Mouse (Mus musculus) hindbrain, embryonic 11.5 days (tissue): ENCODE measurements around the gene Prkar1a. TPM values are rescaled to one million over a fixed set of nuclear protein-coding genes. Genes with fewer than 3 reads are reported as not detected.

Experiments used
- ATAC-seq: fragments of 200-750 bp; cut with Nextera tagmentation; 2 replicates; pipeline ENCODE4 v1.8.0; 2017; ENCODE audit warnings: mild to moderate bottlenecking, moderate TSS enrichment, moderate library complexity; ENCODE audit not compliant: low FRiP score
- DNase-seq: peaks from one replicate; pipeline ENCODE4 v3.0.0-alpha.2; 2015; ENCODE audit warnings: low spot score
- H3K27ac ChIP-seq: fragments of 300-500 bp; sonication (generic); 2 replicates; pipeline ENCODE4 v1.5.1; 2014; ENCODE audit warnings: mild to moderate bottlenecking, low read depth, low read length
- H3K27me3 ChIP-seq: fragments of 300-500 bp; sonication (generic); 2 replicates; pipeline ENCODE4 v1.6.1; 2014; ENCODE audit warnings: mild to moderate bottlenecking, low read length, moderate library complexity, mixed read lengths; ENCODE audit not compliant: control insufficient read depth, insufficient read depth
- H3K36me3 ChIP-seq: fragments of 300-500 bp; sonication (generic); 2 replicates; pipeline ENCODE4 v1.6.1; 2014; ENCODE audit warnings: mild to moderate bottlenecking, low read length, moderate library complexity, mixed read lengths; ENCODE audit not compliant: control insufficient read depth, insufficient read depth
- H3K4me1 ChIP-seq: fragments of 300-500 bp; sonication (generic); replicated peaks from 2 replicates; pipeline ENCODE4 v1.6.1; 2014; ENCODE audit warnings: low read length, mixed read lengths; ENCODE audit not compliant: control insufficient read depth, insufficient read depth
- H3K4me2 ChIP-seq: fragments of 300-500 bp; sonication (generic); replicated peaks from 2 replicates; pipeline ENCODE4 v1.6.1; 2014; ENCODE audit warnings: mild to moderate bottlenecking, low read depth, low read length
- H3K4me3 ChIP-seq: fragments of 300-500 bp; sonication (generic); 2 replicates; pipeline ENCODE4 v1.5.1; 2014; ENCODE audit warnings: low read depth, low read length
- H3K9ac ChIP-seq: fragments of 300-500 bp; sonication (generic); 2 replicates; pipeline ENCODE4 v1.6.1; 2014; ENCODE audit warnings: low read depth, low read length
- H3K9me3 ChIP-seq: fragments of 300-500 bp; sonication (generic); 2 replicates; pipeline ENCODE4 v1.6.1; 2016; ENCODE audit warnings: low read length; ENCODE audit not compliant: control insufficient read depth
- WGBS: fragments of 180-500 bp; shearing (Covaris S2); extraction: QIAGEN DNeasy Blood & Tissue Kit; methylation state at CpG from one replicate; pipeline ENCODE4 v1.1.7; 2014; 5-methylcytosine and 5-hydroxymethylcytosine counted together
- polyA plus RNA-seq: library from polyadenylated mRNA; unstranded; fragments of >200 nt; fragmentation: Nextera tagmentation; extraction: Ambion mirVana; gene quantifications from 2 replicates; pipeline ENCODE4 v1.2.1, GENCODE M21; 2014

Gene Prkar1a
- polyA plus RNA-seq, 1 experiment from 2014 or later: 411 TPM

DNA sequence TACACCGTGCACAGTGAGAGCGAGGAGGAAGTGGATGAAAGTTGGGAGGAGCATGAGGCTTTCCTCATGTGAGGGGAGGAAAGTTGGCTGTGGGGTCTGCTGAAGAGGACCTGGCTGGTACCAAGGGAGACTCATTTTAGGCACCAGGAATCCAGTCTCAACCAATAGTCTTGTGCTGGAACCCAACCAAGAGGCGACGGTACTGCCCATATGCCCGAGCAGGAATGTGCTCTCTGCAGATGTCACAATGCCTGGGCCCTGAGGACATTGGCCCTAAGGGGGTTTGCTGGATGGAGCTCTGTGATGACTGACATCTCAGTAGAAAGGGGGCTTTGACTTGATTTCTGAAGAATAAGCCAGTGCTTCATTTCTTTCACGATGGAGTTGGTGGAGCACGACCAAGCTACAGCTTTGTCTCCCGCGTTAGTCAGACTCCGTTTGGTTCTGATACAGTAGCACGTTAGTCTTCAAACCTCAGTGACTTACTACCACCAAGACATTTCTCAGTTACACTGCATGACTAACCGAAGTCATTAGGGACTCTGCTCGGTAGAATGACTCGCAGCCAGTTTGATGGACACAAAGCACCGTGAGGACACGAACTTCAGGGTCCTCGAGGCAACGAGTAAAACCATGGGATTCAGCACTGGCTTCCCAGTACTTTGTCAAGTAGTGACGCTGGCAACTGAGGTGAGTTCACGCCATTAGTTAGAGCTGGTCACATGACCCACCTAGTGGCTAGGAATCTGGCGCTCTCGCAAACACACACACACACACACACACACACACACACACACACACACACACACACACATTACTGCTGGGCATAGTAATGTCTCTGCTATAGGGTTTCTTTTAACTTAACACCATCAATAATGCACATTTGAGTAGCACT, 55.4 kb downstream of the Prkar1a start:
- Histone ChIP-seq H3K9me3 (no peaks in the 10 kb centered on the region), H3K4me2 (no peak overlapping the region), H3K36me3 (no peaks in the 10 kb centered on the region), H3K27me3 (no peaks in the 10 kb centered on the region), H3K4me3 (no peak overlapping the region), H3K4me1 (0 out of 2 replicates have a peak, but pooled peaks cover 3% of the 10 kb centered on the region), H3K27ac (no peak overlapping the region), H3K9ac (no peak overlapping the region)
- no peak for DNase-seq
- 89% methylated on average over 22 of the region's 22 CpGs for WGBS
- no peak for ATAC-seq

DNA sequence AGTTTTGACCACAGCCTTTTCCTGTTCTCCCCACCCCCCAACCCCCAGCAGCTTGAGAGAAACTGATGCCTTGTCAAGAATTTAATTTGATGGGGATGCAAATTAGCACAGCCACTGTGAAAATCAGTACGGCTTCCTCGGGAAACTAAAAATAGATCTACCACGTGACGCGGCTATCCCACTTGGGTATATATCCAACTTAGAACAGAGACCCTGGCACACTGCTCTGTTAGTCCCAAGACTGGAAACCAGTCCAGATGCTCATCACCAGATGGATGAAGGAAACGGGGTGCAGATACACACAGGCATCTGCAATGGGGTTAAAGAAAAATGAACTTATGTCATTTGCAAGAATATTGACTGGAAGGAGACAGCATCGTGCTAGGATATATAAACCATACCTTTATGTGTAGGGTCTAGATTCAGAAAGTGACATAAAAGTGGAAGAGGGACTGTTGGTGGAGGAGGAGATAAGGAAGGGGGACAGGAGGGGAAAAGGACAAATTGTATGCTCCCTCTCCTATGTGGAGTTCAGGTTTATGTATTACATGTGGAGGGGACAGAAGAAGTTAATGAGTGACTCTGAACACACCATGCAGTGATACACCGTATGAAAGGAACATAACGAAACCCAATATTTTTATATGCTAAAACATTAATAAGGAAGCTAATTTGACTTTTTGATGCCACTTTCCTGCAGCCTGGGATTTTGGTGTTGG, 56.3 kb downstream of the Prkar1a start:
- Histone ChIP-seq H3K4me1 (0 out of 2 replicates have a peak, but pooled peaks cover 3% of the 10 kb centered on the region), H3K36me3 (no peaks in the 10 kb centered on the region), H3K9ac (no peak overlapping the region), H3K4me3 (no peak overlapping the region), H3K27me3 (no peaks in the 10 kb centered on the region), H3K9me3 (no peaks in the 10 kb centered on the region), H3K27ac (no peak overlapping the region), H3K4me2 (no peak overlapping the region)
- DNase-seq: no peak
- WGBS: 84% methylated on average over 9 of the region's 9 CpGs
- no peak for ATAC-seq

DNA sequence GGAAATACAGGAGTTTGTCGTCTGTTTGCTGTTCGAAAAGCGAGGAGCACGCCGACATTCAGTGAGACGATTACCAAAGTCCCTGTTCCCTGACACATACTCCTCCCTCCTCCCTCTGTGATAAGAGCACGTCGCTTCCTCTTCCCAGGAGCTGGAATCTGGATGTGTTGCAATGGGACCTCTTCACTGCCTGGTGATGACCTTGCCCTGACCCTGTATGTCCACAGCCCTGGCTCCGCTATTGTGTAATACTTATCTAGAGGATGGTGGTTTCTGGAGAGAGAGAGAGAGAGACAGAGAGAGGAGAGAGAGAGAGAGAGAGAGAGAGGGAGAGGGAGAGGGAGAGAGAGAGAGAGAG, 56.8 kb downstream of the Prkar1a start:
- H3K36me3 ChIP-seq: no peaks in the 10 kb centered on the region
- no peaks in the 10 kb centered on the region for H3K27me3 ChIP-seq
- ATAC-seq (no peak), DNase-seq (no peak)
- WGBS: 73% methylated on average over 9 of the region's 9 CpGs
- no peak overlapping the region for H3K27ac ChIP-seq
- H3K4me3 ChIP-seq: no peak overlapping the region
- H3K4me1 ChIP-seq: 0 out of 2 replicates have a peak, but pooled peaks cover 3% of the 10 kb centered on the region
- H3K9ac ChIP-seq: no peak overlapping the region
- no peaks in the 10 kb centered on the region for H3K9me3 ChIP-seq
- no peak overlapping the region for H3K4me2 ChIP-seq

DNA sequence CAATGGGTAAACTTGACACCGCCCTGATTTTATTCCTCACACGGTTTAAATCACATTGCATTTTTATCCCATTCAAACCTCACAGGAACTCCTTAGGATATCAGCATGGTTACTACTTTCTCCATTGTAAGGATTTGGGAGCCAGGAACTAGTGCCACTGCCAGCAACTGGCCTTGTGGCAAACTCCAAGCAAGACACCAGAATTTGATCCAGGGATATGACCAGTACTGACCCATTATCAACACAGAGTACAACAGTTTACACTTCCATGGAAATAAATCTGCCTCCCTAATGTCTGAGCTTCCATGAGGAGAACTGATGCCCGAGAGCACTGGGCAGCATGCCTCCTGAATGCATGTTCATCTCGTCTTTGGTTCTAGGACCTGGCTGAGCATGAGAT, 57.4 kb downstream of the Prkar1a start:
- H3K9me3 ChIP-seq: no peaks in the 10 kb centered on the region
- no peaks in the 10 kb centered on the region for H3K27me3 ChIP-seq
- H3K4me3 ChIP-seq: no peak overlapping the region
- WGBS: 81% methylated on average over 4 of the region's 4 CpGs
- DNase-seq (no peak), ATAC-seq (no peak)
- 0 out of 2 replicates have a peak, but pooled peaks cover 3% of the 10 kb centered on the region for H3K4me1 ChIP-seq
- no peak overlapping the region for H3K9ac ChIP-seq
- no peaks in the 10 kb centered on the region for H3K36me3 ChIP-seq
- H3K4me2 ChIP-seq: no peak overlapping the region
- no peak overlapping the region for H3K27ac ChIP-seq

DNA sequence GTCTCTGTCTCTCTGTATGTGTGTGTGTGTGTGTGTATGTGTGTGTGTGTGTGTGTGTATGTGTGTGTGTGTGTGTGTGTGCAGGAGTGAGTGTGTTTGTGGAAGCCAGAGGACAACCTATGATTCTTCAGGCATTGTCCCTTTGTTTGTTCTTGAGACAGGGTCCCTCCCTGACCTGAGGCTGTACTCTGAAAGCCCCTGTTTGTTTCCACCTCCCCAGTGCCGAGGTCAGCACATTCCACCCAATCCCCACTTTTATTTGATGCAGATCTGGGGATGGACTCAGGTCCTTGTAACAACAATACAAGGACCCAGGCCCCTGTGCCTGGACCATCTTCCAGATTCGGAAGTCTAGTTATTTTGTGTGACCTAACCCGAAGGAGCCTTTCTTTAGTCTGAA, 58.2 kb downstream of the Prkar1a start:
- Histone ChIP-seq H3K9me3 (no peaks in the 10 kb centered on the region), H3K36me3 (no peaks in the 10 kb centered on the region), H3K27ac (no peak overlapping the region), H3K4me2 (no peak overlapping the region), H3K4me1 (0 out of 2 replicates have a peak, but pooled peaks cover under 1% of the 10 kb centered on the region), H3K9ac (no peak overlapping the region), H3K4me3 (no peak overlapping the region), H3K27me3 (no peaks in the 10 kb centered on the region)
- ATAC-seq (no peak), DNase-seq (no peak)
- WGBS: 60% methylated on average over 3 of the region's 3 CpGs

DNA sequence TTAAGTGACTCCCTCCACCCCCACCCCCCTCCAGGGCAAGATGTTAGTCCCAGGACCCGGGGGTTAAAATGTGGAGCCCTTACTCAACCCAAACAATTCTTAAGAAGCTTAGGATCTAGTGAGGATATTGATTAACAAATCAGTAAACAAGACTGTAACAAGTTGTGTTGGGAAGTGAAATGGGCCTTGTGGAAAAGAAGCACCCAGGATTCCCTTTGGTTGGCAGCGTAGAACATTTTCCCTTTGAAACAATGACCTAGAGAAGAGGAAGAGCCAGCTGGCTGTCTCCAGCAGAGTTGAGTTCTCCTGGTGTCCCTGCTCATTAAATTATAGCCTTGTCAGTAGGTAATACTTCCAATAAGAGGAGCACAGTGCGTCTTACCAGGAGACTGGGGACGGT, 59.6 kb downstream of the Prkar1a start:
- Histone ChIP-seq H3K4me2 (no peak overlapping the region), H3K9me3 (no peaks in the 10 kb centered on the region), H3K27ac (no peak overlapping the region), H3K9ac (no peak overlapping the region), H3K4me3 (no peak overlapping the region), H3K36me3 (no peaks in the 10 kb centered on the region), H3K27me3 (no peaks in the 10 kb centered on the region), H3K4me1 (no peaks in the 10 kb centered on the region)
- DNase-seq (no peak), ATAC-seq (no peak)
- 93% methylated on average over 4 of the region's 4 CpGs for WGBS

DNA sequence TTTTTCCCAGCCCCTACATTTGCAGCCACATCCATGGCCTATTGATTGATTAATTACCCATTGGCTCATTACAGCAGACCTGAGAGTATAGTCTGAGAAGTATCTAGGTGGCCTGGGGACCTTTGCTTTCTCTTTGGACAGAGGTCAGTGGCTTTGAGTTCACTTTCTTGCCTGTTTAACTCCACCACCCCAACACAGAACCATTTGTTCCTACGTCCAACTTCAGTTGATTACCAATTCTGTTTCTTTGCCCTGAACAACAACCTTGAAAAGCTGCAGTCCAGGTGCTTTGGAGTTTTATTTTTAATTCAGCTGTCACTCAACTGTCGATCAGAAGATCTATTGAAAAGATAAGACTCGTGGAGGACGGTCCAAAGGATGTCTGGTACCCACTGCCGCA, 60.3 kb downstream of the Prkar1a start:
- no peak overlapping the region for H3K27ac ChIP-seq
- no peaks in the 10 kb centered on the region for H3K4me1 ChIP-seq
- H3K4me3 ChIP-seq: no peak overlapping the region
- H3K4me2 ChIP-seq: no peak overlapping the region
- H3K9ac ChIP-seq: no peak overlapping the region
- no peaks in the 10 kb centered on the region for H3K27me3 ChIP-seq
- H3K9me3 ChIP-seq: no peaks in the 10 kb centered on the region
- no peaks in the 10 kb centered on the region for H3K36me3 ChIP-seq
- ATAC-seq (no peak), DNase-seq (no peak)
- 87% methylated on average over 5 of the region's 5 CpGs for WGBS

DNA sequence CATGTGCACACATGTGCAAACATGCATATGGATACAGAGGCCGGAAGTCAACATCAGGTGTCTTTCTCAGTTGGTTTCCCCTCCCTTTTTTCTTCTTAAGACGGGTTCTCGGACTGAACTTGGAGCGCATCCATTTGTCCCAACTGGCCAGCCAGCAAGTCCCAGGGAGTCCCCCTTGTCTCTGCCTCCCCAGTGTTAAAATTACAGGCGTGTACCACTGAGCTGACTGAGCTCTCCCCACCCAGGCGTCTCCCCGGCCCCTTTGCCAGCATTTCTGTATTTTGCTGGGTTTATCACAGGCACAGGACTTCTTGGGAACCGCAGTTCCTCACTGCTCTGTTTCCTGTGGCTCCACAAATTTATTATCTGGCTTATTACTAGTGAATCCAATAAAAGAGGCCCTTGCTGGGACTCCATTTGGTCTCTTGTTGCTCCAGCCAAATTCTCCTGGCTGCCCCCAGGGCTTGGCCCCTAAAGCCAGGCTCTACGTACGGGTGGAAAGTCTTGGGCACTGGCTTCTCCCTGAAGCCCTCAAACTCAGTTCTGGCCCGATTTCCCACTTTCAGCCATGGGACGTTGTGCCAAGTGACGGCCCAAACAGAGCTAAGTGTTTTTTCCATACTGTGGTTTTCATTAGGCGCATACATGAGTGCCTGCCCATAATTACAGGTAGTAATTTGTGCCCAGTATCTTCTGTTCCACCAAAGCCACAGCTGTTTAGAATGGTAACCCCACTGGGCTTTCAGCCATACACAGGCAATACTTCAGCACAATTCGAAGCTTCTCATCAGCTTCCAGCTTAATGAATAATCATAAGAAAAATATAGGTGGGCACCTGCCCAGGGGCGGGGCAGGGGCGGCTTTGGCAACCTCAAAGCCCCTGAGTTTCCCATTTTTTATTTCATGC, 65.4 kb downstream of the Prkar1a start:
- WGBS: 86% methylated on average over 16 of the region's 17 CpGs
- Histone ChIP-seq H3K9ac (no peak overlapping the region), H3K9me3 (no peaks in the 10 kb centered on the region), H3K4me1 (no peaks in the 10 kb centered on the region), H3K4me2 (no peak overlapping the region), H3K4me3 (no peak overlapping the region), H3K27me3 (no peaks in the 10 kb centered on the region), H3K36me3 (no peaks in the 10 kb centered on the region), H3K27ac (no peak overlapping the region)
- DNase-seq: no peak
- no peak for ATAC-seq
